Mouse (Mus musculus) ES-CJ7 (cell line): ENCODE data around the gene Macrod2.
A peak's percentile ranks its signal among the peaks of the same experiment; 100 is the strongest.

Source experiments
- DNase-seq: peaks from one replicate; pipeline ENCODE4 v3.0.0; 2011; ENCODE audit warnings: low read depth, low spot score

Macrod2 gene

DNA sequence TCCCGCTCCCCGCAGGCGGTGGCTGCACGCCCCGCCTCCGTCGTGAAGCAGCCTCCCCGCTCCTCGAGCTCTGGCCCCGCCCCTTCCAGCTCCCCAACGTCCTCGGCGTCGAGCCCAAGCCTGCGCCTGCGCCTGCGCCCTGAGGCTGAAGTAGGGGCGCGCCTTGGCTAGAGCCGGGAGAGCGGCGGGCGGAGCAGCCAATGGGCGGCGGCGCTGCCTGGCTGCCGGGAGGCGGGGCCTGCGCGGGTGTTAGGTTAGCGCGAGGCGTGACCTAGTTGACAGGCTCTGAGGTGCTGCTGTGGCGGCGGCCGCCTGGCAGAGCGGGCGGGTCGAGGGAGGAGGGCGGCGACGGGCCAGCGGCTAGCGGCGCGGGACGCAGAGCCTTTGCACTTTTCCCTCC, at the start of gene Macrod2:
Macrod2 (plus strand) TSS at position 131 of the 400 bp plus-strand sequence.
- DNase-seq, result peak; percentile 98

DNA sequence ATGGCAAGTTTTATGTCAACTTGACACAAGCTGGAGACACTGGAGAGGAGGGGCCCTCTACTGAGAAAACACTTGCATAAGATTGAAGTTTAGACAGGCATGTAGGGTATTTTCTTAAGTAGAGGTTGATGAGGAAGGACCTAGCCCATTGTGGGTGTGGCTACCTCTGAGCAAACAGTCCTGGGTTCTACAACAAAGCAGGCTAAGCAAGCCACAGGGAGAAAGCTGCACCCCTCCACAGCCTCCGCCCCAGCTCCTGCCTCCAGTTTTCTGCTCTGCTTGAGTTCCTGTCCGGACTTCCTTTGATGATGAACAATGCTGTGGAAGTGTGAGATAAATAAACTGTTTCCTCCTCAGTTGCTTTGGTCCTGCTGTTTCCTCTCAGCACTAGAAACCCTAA, 35.2 kb upstream of the Macrod2 start:
- DNase-seq, result peak; percentile 42

DNA sequence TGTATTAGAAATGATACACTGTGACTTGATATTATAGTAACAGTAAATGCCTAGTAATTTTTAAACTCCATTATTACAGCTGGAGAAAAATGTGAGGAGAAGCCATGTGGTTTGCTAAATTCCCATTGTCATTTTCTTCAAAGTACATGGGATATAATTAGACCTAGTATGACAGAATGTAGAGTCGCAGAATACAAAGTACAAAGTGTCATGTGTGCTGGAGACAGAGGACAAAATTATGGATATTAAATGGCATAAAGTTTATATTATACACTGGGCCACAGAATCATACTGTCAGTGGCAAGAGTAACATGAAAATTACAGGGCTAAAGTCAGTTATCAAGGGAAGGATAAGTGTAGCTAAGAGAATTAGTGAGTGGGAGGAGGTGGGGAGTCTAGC, 30.3 kb upstream of the Macrod2 start:
- no peak for DNase-seq

DNA sequence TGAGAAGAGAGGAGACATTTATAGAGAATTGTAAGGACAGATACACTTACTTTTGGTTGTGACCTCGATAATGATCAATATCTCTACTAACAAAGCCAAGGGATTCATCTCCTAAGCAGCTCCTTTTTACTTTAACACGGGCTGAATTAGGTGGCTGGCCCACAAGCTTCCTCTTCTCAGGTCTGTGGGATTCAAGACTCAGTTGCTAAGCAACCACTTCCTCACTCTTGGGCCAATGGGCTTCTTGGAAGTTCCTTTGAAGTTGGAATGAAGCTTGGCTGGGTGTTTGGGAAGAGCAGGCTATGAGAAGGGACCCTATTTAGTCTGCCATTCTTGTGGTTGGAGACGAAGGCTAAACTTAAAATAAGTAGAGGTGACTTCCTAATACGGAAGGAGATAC, 5.6 kb upstream of the Macrod2 start, which contains the start of gene Sel1l2:
Sel1l2 (minus strand) TSS at position 182 of the 400 bp plus-strand sequence.
- DNase-seq, result peak; percentile 39

DNA sequence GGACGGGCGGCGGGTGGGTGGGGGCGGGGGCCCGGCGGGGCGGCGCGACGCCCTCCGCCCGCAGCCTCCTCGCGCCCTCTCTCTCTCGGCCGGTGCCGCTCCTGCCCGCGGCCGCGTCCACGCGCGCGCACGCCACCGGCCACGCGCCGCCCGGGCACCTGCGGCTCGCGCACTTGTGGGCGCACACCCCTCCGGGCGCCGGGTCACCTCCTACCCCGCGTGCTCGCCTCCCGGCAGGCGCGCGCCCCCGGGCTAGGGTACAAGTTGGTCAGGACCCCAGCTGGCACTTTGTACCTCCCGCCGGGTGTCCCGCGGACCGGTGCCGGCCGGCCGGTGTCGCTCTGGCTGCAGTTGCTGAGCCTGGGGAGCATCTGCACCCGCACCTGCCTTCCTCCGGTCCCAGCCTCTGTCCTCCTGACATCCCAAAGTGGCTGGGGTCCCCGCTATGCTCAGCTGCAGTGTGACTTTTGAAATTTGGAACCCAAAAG, 679 bp downstream of the Macrod2 start:
- DNase-seq, result peak; percentile 26

DNA sequence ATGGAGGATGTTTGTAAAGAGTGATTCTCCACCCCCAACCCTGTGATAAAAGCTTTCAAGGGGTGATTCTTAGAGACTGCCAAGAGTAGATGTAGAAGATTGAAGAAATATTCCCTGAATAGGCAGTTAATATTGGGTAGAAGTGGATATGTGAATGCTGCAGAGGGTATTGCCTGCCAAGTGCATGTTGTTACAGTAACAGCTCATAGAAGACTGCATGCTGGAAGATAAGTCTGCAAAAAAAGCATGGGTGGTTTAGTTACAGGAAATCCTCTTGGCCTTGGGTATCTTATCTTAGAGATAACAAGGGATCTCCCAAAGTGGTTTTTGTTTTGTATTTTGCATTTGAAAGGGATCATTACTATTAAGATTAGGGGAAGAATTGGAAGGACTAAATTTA, 30.7 kb downstream of the Macrod2 start:
- no peak for DNase-seq

DNA sequence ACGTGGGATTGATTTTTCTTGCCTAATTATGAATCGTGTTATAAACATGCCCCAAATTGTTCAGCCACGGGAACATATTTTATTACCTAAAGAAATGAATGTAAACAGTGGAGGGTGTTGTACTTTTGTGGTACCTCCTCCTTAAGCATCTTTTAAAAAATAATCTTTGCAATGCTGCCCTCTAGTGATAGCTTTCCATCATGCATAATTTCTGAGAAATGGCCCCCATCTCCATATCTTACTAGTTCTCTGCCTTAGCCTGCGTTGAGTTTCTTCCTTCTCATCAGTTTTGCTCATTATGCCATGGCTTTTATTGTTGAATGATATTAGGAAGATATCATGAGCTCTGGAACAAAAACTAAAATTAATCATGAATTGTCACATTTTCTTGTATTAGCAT, 32.2 kb downstream of the Macrod2 start:
- peak; percentile 46 for DNase-seq

DNA sequence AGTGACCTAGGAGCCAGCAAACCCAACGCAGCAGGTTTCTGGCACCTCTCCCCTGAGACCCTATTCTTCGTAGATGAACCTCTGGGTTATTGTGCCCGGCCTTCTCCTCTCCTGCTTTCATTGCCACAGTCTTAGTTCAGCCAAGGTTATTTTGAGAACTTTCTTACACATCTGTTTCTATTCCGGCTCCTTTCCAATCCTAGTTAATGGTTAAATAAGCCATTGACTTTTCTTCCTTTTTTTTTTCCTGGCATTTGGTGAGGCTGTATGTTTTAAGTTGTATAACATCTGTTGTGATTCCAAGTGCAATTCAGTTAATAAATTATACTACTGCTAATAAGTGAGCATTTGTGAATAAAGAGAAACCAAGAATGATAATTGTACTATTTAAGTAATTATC, 44.0 kb downstream of the Macrod2 start:
- DNase-seq, result no peak

DNA sequence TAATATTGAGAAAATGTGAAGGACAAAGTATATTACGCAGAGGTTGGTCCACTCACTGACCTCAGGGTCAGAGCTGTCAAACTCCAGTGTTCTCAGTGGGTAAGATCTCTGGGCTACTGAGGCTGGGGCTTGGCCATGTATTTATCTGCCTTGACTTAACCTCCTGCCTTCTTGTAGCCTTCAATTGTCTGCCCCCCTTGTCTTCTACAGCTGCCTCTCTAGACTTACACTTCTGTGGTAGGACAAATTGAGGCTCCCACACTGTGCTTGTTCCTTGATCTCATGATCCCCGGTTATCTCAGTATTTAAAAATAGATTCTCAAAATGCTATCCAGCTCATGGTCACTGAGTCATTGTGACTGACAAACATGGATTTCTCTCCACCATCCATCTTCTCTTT, 53.5 kb downstream of the Macrod2 start:
- DNase-seq, result no peak

DNA sequence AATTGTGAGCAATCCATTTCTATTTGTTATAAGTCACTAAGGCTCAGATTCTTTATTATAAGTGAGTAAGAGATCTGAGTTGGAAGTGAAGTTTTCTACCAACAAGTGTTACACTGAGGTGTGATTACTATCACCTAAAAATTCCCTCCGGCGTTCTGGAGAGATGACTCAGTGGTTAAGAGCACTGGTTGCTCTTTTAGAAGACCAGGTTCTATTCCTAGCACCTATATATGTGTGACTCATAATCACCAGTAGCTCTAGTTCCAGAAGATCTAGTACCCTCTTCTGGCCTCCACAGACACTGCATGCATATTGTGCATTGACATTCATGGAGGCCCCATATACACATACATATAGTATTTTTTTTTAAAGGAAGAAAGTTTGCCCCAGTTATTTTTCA, 80.7 kb downstream of the Macrod2 start:
- no peak for DNase-seq

DNA sequence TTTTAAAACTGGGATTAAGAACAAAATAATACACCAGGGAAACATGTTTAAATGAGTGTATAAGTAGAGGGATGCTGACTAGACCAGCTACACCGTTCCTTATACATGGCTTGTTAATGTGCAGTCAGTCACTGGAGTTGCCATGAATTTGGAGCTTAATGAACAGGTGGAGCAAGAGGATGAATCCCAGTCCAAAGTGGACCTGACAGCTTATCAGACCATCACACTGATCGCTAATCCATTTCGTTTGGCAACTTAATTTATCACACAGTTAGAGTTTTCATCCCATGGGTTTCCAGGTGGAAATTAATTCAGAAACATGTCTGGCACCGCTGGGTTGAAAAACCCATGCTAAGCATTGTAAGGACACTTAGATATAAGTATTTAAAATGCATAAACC, 81.8 kb downstream of the Macrod2 start:
- no peak for DNase-seq

DNA sequence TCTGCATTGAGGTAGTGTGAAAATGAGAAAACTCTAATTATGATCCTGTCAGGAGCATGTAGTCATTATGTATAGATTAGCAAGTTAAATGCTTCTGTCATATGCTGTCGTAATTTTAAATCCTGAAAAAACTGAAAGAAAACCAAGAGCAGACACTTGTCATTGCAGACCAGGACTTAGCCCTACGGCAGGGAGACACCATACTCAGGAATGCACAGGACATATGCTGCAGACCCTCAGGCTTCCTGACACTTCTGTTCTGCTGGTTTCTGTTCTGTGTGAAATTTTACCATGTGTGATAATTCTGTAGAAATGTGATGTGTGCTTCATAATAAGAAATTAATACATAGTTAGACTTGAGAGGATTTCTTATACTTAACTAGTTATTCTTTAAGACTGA, 87.5 kb downstream of the Macrod2 start:
- DNase-seq, result no peak

DNA sequence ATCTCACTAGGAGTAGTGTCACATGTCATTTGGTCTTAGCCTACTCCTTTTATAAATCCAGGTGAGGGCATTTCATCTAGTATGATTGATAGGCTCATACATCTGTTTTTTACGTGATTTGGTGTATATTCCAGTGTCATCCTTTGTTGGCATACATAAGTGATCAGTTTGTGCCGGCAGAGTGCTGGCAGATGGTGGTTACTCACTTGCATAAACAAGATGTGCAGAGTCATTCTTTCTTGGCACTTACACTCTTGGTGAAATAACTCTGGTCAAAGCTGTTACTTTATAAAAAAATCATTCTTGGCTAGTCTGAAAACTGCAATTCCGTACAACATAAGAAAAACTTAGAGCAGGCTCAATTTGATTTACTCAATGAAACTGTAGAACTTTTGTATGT, 102.6 kb downstream of the Macrod2 start:
- no peak for DNase-seq

DNA sequence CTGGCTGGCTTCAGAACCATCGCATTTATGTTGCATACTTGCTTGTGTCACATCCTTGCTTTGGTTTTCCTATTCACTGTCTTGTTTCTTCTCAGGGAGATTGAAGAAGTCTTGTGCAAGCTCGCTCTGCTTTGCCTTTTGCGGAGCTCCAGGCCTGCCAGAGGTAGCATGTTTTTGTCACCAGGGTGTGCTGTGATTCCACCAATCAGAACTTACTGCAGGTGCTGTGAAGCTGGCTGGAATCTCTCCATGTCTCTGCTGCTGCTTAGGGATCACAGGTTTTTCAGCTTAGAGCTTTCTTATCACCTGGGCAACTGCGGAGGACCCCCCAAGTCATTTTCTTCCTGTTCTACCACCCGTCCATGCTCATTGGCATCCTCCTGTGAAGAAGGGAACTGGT, 105.8 kb downstream of the Macrod2 start:
- peak; percentile 41 for DNase-seq

DNA sequence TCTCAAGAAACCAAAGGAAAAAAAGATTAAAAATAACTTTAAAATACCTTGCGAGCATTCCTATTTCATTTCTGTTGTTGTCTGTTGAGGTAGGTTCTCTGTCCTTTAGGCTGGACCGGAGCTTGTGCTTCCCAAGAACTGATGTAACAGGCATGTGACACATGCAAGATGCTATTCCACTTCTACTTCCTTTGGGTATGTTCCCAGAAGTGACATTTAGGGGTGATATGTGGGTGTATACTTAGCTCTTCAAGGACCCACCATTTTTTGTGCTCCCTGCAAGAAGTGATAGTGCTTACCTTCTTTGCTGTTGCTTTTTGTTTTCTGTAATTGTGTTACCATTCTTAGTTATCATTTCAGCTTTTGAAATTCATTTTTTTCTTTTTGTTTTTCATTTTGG, 126.4 kb downstream of the Macrod2 start:
- DNase-seq, result no peak

DNA sequence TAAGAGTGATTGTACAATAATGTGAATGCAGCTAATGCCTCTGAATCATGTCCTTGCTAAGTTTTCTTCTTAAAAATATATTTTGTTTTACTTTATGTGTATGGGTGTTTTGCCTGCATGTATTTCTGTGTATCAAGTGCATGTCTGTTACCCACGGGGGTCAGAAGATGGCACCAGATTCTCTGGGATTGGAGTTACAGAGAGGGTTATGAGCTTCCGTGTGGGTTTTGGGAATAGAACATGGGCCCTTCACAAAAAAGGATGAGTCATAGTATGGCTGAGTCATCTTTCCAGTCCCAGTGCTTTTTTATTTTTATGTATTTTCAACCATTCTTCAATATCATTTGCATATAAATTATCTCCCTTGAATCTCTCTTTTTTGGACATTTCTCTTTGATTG, 135.1 kb downstream of the Macrod2 start:
- no peak for DNase-seq

DNA sequence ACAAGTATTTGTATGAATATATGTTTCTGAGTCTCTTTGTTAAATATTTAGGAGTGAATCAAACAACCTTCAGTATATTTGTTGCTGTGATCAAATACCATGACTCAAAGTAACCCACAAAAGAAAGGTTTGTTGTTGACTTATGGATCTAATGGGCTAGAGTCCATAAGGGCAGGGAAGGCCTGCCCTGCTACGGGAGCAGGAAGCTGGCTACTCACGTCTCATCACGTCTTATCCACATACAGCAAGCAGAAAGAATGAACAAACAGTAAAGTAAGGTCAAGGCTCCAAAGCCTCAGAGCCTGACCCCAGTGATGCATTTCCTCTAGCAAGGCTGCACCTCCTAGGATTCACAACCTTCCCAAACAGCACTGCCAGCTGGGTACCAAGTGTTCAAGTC, 136.9 kb downstream of the Macrod2 start:
- DNase-seq, result no peak

DNA sequence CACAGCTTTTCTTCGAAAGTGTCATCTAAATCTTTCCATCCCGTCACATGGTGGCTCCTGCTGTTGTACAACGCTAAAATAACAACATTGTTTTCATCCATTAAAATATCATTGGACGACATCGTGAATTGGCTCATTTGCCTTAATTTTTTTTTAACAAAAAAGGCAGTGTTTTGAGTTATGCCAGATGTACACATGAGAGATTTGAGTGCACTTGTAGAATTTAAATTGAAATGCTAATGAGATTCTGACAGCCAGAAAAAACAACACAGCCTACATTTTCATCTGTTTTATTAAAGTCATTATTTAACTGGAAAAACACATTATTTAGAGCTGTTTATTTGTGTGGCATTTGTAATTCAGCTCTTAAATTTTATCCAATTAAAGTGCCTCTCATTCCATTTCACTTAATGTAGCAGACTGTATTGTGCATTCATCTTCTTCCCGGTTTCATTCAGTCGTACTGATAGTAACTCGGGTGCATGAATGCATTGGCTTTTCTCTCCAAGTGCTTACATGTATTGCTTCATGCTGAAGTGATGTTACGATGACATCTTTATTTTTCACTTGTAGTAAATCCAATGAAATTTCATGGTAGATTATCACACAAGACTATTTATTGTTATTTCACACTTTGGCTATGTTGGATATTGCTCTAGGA, 137.9 kb downstream of the Macrod2 start:
- no peak for DNase-seq

DNA sequence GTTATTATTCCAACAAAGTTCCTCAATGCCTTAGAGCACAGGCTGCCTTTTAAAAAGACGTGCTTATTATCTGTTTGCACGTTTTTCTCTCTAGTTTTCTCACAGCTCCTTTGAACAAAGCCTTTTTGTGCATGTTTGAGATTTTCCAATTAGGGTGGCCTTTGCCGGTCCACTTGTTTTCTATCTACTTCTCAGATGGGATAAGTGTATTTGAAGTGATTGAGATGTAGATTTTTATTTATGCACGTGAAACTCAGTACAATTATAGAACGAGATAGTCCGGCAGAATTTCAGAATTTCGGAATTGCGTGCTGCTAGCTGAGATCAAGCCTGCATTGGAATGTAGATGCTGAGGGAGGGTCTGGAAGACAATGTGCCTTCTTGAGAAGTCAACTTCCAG, 138.5 kb downstream of the Macrod2 start:
- DNase-seq, result no peak

DNA sequence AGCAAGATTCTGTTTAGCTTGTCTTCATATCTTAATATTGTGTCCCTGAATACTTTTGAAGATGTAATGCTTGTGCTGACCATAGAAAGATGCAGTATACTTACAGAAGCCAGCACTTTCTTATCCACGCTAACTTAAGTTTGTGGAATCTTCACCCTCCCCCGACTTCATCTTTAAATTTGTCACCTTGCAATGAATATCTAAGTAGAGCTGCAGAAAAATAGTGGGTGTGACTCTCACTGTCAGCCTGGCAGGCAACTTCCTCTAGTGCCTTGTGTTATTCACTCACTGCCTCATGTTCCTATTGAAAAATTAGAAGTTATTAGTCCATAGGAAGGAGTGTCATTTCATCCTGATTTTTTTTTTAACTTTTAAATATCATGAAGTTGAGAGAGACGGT, 139.5 kb downstream of the Macrod2 start:
- DNase-seq, result no peak

DNA sequence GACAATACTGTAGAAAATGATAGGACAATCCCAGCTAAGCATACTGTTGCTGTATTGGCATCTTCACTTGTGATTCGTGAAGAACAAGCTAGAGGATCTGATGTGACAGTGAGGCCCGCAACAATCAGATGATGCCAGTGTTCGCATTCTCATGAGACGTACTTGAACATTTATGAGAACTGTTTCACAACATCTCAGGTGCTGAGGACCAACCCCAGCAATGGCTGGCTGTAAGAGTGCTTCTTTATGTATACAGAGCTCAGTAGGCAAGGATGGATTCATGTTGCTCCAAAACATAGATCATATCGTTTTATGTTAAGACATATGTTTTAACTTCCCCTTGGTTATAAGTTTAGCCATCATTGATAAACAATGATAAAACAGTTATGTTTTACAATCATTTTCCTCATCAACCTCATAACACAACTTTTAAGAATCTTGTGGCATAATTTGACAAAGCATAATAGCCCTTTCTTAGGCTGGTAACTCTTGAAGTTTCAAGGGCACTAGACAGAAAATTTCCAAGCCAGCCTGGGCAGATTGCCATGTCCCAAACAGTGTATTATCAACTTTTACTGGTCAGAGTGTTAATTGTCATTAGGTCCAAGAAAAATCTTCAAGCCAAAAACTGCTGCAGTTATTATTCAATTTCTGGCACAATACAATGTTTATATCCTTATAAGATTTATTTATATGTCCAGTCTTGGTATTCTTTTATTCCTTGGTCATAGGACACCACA, 140.9 kb downstream of the Macrod2 start:
- no peak for DNase-seq

DNA sequence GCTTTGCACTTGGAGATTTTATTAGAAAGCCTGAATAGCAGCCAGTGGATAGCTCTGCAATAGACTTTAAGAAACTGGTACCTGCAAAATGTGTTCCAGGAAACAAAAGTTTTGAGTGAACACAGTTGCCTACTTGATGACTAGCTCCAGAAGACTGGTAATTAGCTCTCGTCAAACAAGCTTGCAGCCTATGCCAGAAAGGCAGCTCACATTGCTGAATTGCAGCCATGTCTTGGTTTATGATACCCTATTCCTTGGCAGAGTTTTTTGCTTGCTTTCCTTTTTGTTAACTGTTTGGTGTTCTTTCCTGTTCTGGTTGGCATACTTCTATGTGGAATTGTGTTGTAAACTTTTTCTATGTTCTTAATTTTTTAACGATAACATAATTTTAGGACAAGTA, 154.2 kb downstream of the Macrod2 start:
- no peak for DNase-seq

DNA sequence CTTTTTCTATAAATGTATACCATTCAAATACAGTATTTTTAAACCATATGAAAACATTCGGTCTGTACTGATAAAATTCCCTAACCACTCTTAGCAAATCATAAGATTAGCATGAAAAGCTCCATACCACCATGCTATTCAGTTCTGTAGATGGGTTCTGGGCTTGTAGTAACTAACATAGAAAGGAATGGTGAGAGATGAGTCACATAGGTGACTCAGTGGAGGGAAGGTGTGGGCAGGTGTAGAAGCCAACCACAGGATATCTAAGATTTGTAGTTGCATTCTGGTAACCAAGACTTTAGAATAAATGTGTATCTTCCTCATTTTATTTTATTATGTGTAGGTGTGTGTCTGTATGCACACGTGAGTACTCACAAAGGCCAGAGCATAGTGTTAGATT, 166.3 kb downstream of the Macrod2 start:
- no peak for DNase-seq
